Mouse (Mus musculus): ENCODE results near the gene Gm4567. TPM values are rescaled to one million over a fixed set of nuclear protein-coding genes. Genes with fewer than 3 reads are reported as not detected.

Gm4567 gene
- total RNA-seq (2023): not detected in 4 replicates

GRCm38 (mm10) chr7:22719610-22720009 lies at the start of gene Gm4567:
Gene Gm4567, minus strand, starts transcription at chr7:22719710.

GRCm38 (mm10) chr7:22761397-22761796 lies 41.9 kb upstream of the Gm4567 start, which contains the start of gene Vmn1r157:
Gene Vmn1r157, plus strand, starts transcription at chr7:22761697.

GRCm38 (mm10) chr7:22692217-22692616 lies 27.3 kb downstream of the Gm4567 start, which contains the start of gene Gm8693:
Gene Gm8693, minus strand, starts transcription at chr7:22692317.

Other genes starting within 250 kb of the Gm4567 start
- gene Vmn1r151, start 220.0 kb downstream of the Gm4567 start, total RNA-seq (2023): not detected in 4 replicates
- gene Vmn1r152, start 196.7 kb downstream of the Gm4567 start, total RNA-seq (2023): not detected in 4 replicates
- not detected in 4 replicates for gene Gm8677, start 184.8 kb downstream of the Gm4567 start, total RNA-seq (2023)
- gene Gm4201, start 154.4 kb downstream of the Gm4567 start, total RNA-seq (2023): not detected in 4 replicates
- gene Gm4565, start 131.6 kb downstream of the Gm4567 start, total RNA-seq (2023): not detected in 4 replicates
- gene Vmn1r155, start 61.7 kb downstream of the Gm4567 start, total RNA-seq (2023): not detected in 4 replicates
- not detected in 4 replicates for gene Gm8693, start 27.4 kb downstream of the Gm4567 start, total RNA-seq (2023)
- gene Vmn1r157, start 42.0 kb upstream of the Gm4567 start, total RNA-seq (2023): not detected in 4 replicates
- gene Vmn1r158, start 71.1 kb upstream of the Gm4567 start, total RNA-seq (2023): not detected in 4 replicates
- gene Vmn1r159, start 123.9 kb upstream of the Gm4567 start, total RNA-seq (2023): not detected in 4 replicates
- not detected in 4 replicates for gene Vmn1r160, start 151.5 kb upstream of the Gm4567 start, total RNA-seq (2023)

Measured in B cell, adult 62 days (primary cell).